Comparison of ENCODE assay signal across 7 mouse cellular contexts in the genomic region with DNA sequence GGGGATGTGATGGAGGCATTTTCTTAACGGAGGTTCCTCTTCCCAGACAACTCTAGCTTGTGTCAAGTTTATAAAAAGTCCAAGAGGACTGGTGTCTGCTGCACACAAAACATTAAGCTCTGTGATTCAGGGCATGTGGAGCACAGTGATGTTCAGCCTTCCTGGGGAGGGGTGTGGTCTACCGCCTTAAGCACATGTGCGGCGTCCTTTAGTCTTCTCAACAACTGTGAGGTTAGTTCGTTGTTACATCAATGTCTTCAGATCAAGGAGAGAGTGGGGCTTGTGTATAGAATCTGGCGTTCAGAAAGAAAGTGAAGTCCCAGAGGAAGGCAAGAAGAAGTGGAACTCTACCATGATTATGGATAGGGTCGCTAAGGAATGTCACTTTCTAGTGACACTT.
"Had no signal": no experiment of that assay in that cellular context is flagged by ENCODE, and none has a peak within 500 bp of the region (broad histone marks: within the 10 kb centered on the region; RNA-seq: fewer than 3 reads in every experiment).

No protein-coding gene starts in this region.

- ATAC-seq: intestine, embryonic 16.5 days; midbrain, embryonic 16.5 days had no signal

- DNase-seq: kidney, adult 9 months; kidney, postnatal 36 days; lung, adult 18-20 months; retina, postnatal 1 day; right cerebral cortex, postnatal 14 days had no signal
